Mouse (Mus musculus) hindbrain, embryonic 14.5 days (tissue): Measurements from ENCODE around the gene Ccnjl. TPM values are rescaled to one million over a fixed set of nuclear protein-coding genes. Genes with fewer than 3 reads are reported as not detected.

Source experiments
- ATAC-seq: fragments of 200-750 bp; cut with Nextera tagmentation; 2 replicates; pipeline ENCODE4 v1.8.0; 2017; ENCODE audit warnings: moderate number of reproducible peaks, mild to moderate bottlenecking, moderate TSS enrichment, moderate library complexity; ENCODE audit not compliant: low FRiP score
- DNase-seq: peaks from one replicate; pipeline ENCODE4 v3.0.0-alpha.2; 2015; ENCODE audit warnings: low spot score
- H3K27ac ChIP-seq: fragments of 300-500 bp; sonication (generic); 2 replicates; pipeline ENCODE4 v1.5.1; 2014; ENCODE audit warnings: mild to moderate bottlenecking, moderate library complexity
- H3K27me3 ChIP-seq: fragments of 300-500 bp; sonication (generic); 2 replicates; pipeline ENCODE4 v1.6.1; 2014; ENCODE audit warnings: mild to moderate bottlenecking, low read length, mixed read lengths; ENCODE audit not compliant: control insufficient read depth, insufficient read depth
- H3K36me3 ChIP-seq: fragments of 300-500 bp; sonication (generic); replicated peaks from 2 replicates; pipeline ENCODE4 v1.6.1; 2014; ENCODE audit not compliant: control insufficient read depth, insufficient read depth
- H3K4me1 ChIP-seq: fragments of 300-500 bp; sonication (generic); replicated peaks from 2 replicates; pipeline ENCODE4 v1.6.1; 2014; ENCODE audit warnings: antibody characterized with exemption, low read length, mixed read lengths; ENCODE audit not compliant: control insufficient read depth, insufficient read depth
- H3K4me2 ChIP-seq: fragments of 300-500 bp; sonication (generic); replicated peaks from 2 replicates; pipeline ENCODE4 v1.6.1; 2014; ENCODE audit warnings: mild to moderate bottlenecking, moderate library complexity
- H3K4me3 ChIP-seq: fragments of 300-500 bp; sonication (generic); replicated peaks from 2 replicates; pipeline ENCODE4 v1.5.1; 2014; ENCODE audit warnings: mild to moderate bottlenecking, low read length
- H3K9ac ChIP-seq: fragments of 300-500 bp; sonication (generic); 2 replicates; pipeline ENCODE4 v1.6.1; 2014
- H3K9me3 ChIP-seq: fragments of 300-500 bp; sonication (generic); 2 replicates; pipeline ENCODE4 v1.6.1; 2016; ENCODE audit warnings: low read length; ENCODE audit not compliant: control insufficient read depth
- WGBS: fragments of 180-500 bp; shearing (Covaris S2); extraction: QIAGEN DNeasy Blood & Tissue Kit; methylation state at CpG from one replicate; pipeline ENCODE4 v1.1.7; 2014; 5-methylcytosine and 5-hydroxymethylcytosine counted together
- polyA plus RNA-seq: library from polyadenylated mRNA; unstranded; fragments of >200 nt; fragmentation: Nextera tagmentation; extraction: Ambion mirVana; gene quantifications from 2 replicates; pipeline ENCODE4 v1.2.1, GENCODE M21; 2014

Gene Ccnjl
- polyA plus RNA-seq, 1 experiment from 2014 or later: 11.9 TPM

DNA sequence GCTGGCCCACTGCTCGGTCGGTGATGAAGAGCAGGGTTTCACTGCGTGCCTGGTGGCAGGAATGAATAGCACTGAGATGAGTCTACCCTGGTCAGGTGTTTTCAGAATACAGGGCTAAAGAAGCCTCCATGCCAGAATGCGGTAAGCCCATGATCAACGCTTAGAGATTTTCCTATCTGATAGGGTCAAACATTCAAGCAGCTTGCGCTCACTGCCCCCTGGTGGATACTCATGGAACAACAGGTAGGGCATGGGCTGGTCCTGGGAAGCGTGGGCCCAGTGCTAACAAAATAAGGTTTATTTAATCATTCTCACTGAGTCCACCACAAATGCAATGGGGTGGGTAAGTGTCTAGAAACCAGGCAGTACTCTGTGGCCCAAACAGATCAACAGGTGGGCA lies 35.9 kb upstream of the Ccnjl start:
- peak; percentile 83 for DNase-seq
- 27% methylated on average over 7 of the region's 7 CpGs for WGBS
- peak; percentile 18; the same call in 1 of the 2 replicates for ATAC-seq

DNA sequence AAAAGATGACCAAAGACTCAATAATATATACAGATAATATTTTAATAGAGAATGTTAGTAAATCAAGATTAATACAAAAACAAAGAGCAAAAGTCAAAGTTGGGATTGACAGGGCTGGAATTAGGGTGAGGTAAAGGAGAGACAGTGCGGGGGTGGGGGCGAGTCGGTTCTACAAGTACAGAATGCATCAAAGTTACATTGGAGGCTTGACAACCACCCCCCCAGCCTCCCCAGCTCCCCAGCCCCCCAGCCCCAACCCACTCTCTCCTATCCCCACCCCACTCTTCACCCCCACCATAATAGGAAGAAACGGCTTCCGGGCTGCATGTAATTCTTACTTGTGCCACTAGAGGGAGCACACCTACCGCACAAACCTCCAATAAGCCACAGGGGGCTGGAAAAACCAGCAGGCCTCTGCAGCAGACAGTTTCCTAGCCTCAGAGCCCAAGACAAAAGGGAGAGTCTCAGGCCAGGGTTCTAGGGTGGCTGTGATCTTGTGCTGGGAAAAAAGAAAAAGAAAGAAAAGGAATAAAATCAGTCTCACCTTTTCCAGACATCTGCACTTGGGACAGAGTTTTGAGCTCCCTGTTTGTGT lies 34.7 kb upstream of the Ccnjl start:
- Histone ChIP-seq H3K27ac (no peak overlapping the region), H3K4me3 (no peak overlapping the region), H3K4me1 (no peaks in the 10 kb centered on the region), H3K4me2 (no peak overlapping the region), H3K36me3 (no peaks in the 10 kb centered on the region), H3K9ac (no peak overlapping the region), H3K27me3 (no peaks in the 10 kb centered on the region), H3K9me3 (no peaks in the 10 kb centered on the region)
- ATAC-seq (peak; percentile 83), DNase-seq (peak; percentile 86)
- WGBS: 21% methylated on average over 6 of the region's 6 CpGs

More for the DNA sequence above, 35.9 kb upstream of the Ccnjl start:
- no peak overlapping the region for H3K9ac ChIP-seq
- H3K4me3 ChIP-seq: no peak overlapping the region
- no peak overlapping the region for H3K27ac ChIP-seq
- H3K4me1 ChIP-seq: no peaks in the 10 kb centered on the region
- no peaks in the 10 kb centered on the region for H3K36me3 ChIP-seq
- H3K4me2 ChIP-seq: no peak overlapping the region
- H3K27me3 ChIP-seq: no peaks in the 10 kb centered on the region
- H3K9me3 ChIP-seq: no peaks in the 10 kb centered on the region

DNA sequence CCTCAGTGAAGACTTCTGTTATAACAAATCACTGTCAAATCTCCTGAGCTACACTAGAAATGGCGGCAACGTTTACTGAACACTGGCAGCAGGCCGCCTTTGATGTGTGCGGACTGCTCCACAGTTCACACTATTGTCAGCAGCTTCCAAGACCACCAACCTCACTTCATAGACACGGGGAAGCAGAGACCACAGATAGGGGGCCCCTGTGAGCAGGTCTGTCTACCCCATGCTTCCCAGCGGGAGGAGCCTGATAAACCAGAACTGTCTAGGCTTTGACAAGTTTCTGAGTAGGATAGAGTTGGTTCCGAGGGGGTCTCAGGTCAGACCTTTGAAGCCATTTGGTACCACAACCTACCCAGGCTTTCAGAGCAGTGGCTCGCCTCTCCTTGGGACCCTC lies 33.5 kb upstream of the Ccnjl start:
- no peak for DNase-seq
- Histone ChIP-seq H3K36me3 (no peaks in the 10 kb centered on the region), H3K27ac (no peak overlapping the region), H3K4me2 (no peak overlapping the region), H3K4me1 (no peaks in the 10 kb centered on the region), H3K9me3 (no peaks in the 10 kb centered on the region), H3K27me3 (no peaks in the 10 kb centered on the region), H3K4me3 (no peak overlapping the region), H3K9ac (no peak overlapping the region)
- ATAC-seq: no peak
- 48% methylated on average over 8 of the region's 8 CpGs for WGBS

DNA sequence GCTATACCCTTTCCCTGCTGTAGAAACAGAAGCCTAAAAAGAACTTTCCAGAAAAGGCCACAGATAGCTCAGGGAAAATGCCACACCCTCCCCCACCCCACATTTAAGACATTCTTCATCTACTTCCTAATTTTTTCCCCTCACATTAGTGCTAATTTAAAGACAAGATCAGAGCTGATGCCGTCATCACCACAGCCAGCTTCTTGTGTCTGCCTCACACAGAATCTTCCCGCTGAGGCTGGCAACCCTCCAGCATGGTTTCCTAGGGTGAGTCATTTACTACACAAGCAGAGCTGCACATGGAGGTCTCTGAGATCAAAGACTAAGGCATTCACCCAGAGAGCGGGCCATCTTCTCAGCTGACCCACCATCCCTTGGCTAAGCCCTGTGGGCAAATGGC lies 33.1 kb upstream of the Ccnjl start:
- Histone ChIP-seq H3K27ac (no peak overlapping the region), H3K36me3 (no peaks in the 10 kb centered on the region), H3K4me1 (no peaks in the 10 kb centered on the region), H3K4me3 (no peak overlapping the region), H3K9ac (no peak overlapping the region), H3K27me3 (no peaks in the 10 kb centered on the region), H3K4me2 (no peak overlapping the region), H3K9me3 (no peaks in the 10 kb centered on the region)
- DNase-seq (no peak), ATAC-seq (no peak)
- WGBS: 43% methylated on average over 3 of the region's 3 CpGs

DNA sequence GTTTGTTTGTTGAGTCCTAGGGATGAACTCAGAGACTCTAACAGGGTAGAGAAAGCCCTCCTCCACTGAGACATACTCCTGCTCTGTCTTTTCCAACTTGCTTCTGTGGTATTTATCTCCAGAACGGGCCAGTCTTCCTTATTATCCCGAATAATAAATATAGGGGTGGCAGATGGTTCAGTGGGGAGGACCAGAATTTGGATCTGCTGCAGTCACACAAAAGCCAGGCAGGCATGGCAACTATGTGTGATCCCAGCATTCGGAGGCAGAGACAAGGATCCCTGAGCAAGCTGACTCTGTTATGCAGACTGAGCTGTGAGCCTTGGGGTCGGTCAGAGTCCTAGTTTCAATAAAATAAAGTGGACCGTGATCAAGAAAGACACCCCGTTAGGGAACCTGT lies 27.3 kb upstream of the Ccnjl start:
- no peak for ATAC-seq
- Histone ChIP-seq H3K27me3 (no peaks in the 10 kb centered on the region), H3K4me3 (no peak overlapping the region), H3K4me2 (no peak overlapping the region), H3K36me3 (no peaks in the 10 kb centered on the region), H3K9me3 (no peaks in the 10 kb centered on the region), H3K9ac (no peak overlapping the region), H3K4me1 (no peaks in the 10 kb centered on the region), H3K27ac (no peak overlapping the region)
- 88% methylated on average over 6 of the region's 6 CpGs for WGBS
- DNase-seq: no peak

DNA sequence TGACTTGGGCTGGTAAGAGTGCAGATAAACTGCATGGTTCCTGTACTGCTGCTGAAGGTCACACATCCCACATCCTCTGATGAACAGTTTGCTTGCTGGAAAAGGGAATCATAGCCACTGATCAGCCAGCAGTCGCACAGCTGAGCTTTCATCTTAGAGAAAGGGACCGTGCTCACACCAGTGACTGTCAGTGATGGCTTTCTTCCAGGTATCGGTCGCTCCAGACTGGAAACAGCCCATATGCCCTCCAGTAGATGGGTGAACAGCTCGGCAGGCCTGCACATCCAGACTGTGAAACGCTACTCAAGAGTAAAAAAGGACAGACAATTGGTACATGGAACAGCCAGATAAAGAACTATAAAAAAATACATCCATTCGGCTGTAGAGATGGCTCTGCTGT lies 23.4 kb upstream of the Ccnjl start:
- ATAC-seq (no peak), DNase-seq (no peak)
- WGBS: 84% methylated on average over 7 of the region's 7 CpGs
- Histone ChIP-seq H3K4me2 (no peak overlapping the region), H3K4me1 (no peaks in the 10 kb centered on the region), H3K27me3 (no peaks in the 10 kb centered on the region), H3K9ac (no peak overlapping the region), H3K36me3 (no peaks in the 10 kb centered on the region), H3K27ac (no peak overlapping the region), H3K4me3 (no peak overlapping the region), H3K9me3 (no peaks in the 10 kb centered on the region)

DNA sequence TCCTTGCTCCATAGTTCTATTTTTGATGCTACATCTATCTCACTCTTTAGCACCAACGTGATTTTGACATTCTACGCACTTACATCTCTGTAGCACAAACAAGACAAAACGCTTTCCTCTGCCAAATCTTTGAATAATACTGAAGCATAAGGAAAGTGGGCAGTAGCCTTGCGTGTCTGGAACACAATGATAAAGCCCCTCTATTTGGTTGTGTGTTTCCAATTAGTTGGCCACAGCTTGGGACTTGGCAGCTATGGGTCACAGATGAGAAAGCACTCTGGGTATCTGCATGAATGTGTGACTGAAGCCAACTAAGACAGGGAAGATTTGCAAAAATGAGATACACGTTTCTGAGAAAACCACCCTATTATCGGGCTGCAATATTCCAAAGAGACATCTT lies 20.6 kb upstream of the Ccnjl start:
- Histone ChIP-seq H3K9me3 (no peaks in the 10 kb centered on the region), H3K4me1 (no peaks in the 10 kb centered on the region), H3K9ac (no peak overlapping the region), H3K36me3 (no peaks in the 10 kb centered on the region), H3K4me2 (no peak overlapping the region), H3K4me3 (no peak overlapping the region), H3K27me3 (no peaks in the 10 kb centered on the region), H3K27ac (no peak overlapping the region)
- ATAC-seq (no peak), DNase-seq (no peak)
- WGBS: 82% methylated on average over 6 of the region's 6 CpGs

DNA sequence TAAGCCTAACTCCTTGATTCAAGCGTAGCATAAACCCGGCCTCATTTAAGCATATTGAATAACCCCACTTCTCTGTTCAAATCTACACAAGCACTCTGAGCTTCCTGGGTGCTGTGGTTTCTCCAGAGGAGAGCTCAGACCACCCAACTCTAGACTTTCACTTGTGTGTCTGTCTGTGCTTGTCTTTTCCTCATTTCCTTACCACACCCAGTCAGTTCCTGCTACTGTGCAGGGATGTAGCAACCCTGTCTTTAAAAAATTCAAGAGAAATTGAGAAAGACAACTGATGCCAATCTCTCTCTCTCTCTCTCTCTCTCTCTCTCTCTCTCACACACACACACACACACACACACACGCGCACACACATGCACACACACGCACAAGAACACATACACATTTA lies 18.7 kb upstream of the Ccnjl start:
- Histone ChIP-seq H3K36me3 (no peaks in the 10 kb centered on the region), H3K9ac (no peak overlapping the region), H3K27ac (no peak overlapping the region), H3K4me2 (no peak overlapping the region), H3K9me3 (no peaks in the 10 kb centered on the region), H3K4me3 (no peak overlapping the region), H3K27me3 (no peaks in the 10 kb centered on the region), H3K4me1 (no peaks in the 10 kb centered on the region)
- DNase-seq (no peak), ATAC-seq (no peak)
- 96% methylated on average over 5 of the region's 5 CpGs for WGBS

DNA sequence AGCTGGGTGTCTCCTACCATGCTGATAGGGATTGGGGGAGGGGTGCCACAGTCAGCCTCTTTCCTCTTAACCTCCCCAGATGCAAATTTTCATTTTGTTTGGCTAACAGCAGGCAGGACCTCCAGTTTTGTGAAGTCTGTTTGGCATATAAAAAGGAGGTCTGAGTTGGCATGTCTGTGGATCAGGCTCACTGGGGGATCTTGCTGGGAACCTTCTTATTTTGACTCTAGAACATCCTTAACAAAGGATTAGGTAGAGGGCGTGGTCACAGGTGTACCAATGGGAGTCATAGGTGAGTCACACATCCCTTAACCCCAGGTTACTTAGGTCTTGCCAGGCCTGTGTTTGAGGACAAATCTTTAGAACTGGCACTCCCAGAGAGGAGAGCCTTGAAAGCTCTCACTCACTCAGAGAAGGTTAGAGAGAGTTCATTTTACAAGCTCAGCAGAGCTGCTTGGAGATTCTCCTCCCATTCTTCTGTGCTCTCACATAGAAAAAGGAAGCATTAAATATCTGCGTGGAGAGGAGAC lies 15.9 kb upstream of the Ccnjl start:
- Histone ChIP-seq H3K36me3 (no peaks in the 10 kb centered on the region), H3K4me1 (no peaks in the 10 kb centered on the region), H3K4me3 (no peak overlapping the region), H3K27me3 (no peaks in the 10 kb centered on the region), H3K9ac (no peak overlapping the region), H3K9me3 (no peaks in the 10 kb centered on the region), H3K27ac (no peak overlapping the region), H3K4me2 (no peak overlapping the region)
- DNase-seq: no peak
- ATAC-seq: no peak
- 72% methylated on average over 2 of the region's 2 CpGs for WGBS
